ENCODE assay signal across 10 mouse cellular contexts in the genomic region with DNA sequence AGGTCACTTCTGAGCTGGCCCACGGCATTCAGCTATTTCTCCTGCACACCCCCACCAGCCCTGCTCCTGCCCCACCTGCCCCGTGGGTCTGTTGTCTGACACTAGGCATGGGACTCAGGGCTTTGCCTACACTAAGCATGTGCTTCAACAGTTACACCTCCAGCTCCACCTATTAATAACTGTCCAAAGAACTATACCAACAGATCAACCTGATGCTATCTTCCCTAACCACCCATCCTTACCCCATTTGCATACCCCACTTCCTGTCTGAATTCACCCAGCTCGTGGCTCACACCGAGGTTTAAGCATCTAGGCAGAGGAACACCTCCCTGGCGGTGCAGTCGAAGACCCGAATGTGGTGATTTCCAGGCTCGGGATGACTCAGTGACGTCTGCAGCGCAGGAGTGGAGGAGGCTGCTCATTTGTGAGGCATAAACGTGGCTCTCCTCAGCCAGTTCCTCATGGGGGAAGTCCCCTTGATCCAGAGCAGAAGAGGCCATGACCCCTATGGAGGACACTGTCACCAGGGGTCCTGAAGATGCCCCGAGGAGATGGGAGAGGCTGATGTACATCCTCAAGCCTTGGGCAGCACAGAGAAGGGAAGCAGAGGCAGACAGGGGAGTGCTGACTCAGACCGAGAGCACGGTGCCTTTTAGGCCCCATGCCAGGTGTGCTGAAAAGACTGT. TPM values are rescaled to one million over a fixed set of nuclear protein-coding genes. Genes with fewer than 3 reads are reported as not detected.
DNase-seq lines count a peak whose midpoint lies in the region; ATAC-seq and TF ChIP-seq lines count a peak whose summit lies in the region.
"Had no signal": no experiment of that assay in that cellular context is flagged by ENCODE, and none has a peak within 500 bp of the region (broad histone marks: within the 10 kb centered on the region; RNA-seq: fewer than 3 reads in every experiment).

No protein-coding gene starts in this region.

- H3K36me3 ChIP-seq in liver, embryonic 11.5 days (ENCODE audit: control insufficient read depth, insufficient read depth, low read length): 0 out of 2 replicates have a peak, but pooled peaks cover 3% of the 10 kb centered on the region
- peaks cover 37% of the 10 kb centered on the region for H3K36me3 ChIP-seq in megakaryocyte, embryonic 14.5 days (replicated peaks; ENCODE audit: low read length)
- 0 out of 2 replicates have a peak, but pooled peaks cover 2% of the 10 kb centered on the region for H3K36me3 ChIP-seq in intestine, embryonic 15.5 days

- H3K4me3 ChIP-seq in liver, embryonic 11.5 days (ENCODE audit: low read depth, low read length): no peak overlapping the region
- peak overlapping the region; percentile 74 for H3K4me3 ChIP-seq in megakaryocyte, embryonic 14.5 days (replicated peaks)
- no peak overlapping the region for H3K4me3 ChIP-seq in gastrocnemius, adult 2 months
- H3K4me3 ChIP-seq in intestine, embryonic 15.5 days (replicated peaks): no peak overlapping the region
- H3K4me3 ChIP-seq: layer of hippocampus, adult 2 months had no signal

- no peak for TF ChIP-seq CTCF in gastrocnemius, adult 2 months (IDR thresholded peaks at IDR 0.05)

- no peak overlapping the region for H3K9ac ChIP-seq in liver, embryonic 11.5 days (ENCODE audit: low read depth, low read length)
- no peak overlapping the region for H3K9ac ChIP-seq in intestine, embryonic 15.5 days

- no peaks in the 10 kb centered on the region for H3K27me3 ChIP-seq in liver, embryonic 11.5 days (replicated peaks; ENCODE audit: control insufficient read depth, insufficient read depth, low read length)
- H3K27me3 ChIP-seq in megakaryocyte, embryonic 14.5 days (replicated peaks): no peaks in the 10 kb centered on the region
- H3K27me3 ChIP-seq in intestine, embryonic 15.5 days (replicated peaks): no peaks in the 10 kb centered on the region

- 38% methylated on average over 14 of the region's 14 CpGs for WGBS in liver, embryonic 11.5 days
- WGBS in intestine, embryonic 15.5 days: 52% methylated on average over 14 of the region's 14 CpGs

- intact Hi-C loops in gastrocnemius, adult 2 months (cut with DNase I): no loop called here

- H3K27ac ChIP-seq in liver, embryonic 11.5 days (ENCODE audit: low read depth, low read length): no peak overlapping the region
- H3K27ac ChIP-seq in gastrocnemius, adult 2 months: no peak overlapping the region
- no peak overlapping the region for H3K27ac ChIP-seq in intestine, embryonic 15.5 days
- H3K27ac ChIP-seq: layer of hippocampus, adult 2 months had no signal

- no peak overlapping the region for H3K4me2 ChIP-seq in liver, embryonic 11.5 days
- no peak overlapping the region for H3K4me2 ChIP-seq in intestine, embryonic 15.5 days (replicated peaks)
- H3K4me2 ChIP-seq: midbrain, embryonic 11.5 days had no signal

- ATAC-seq in liver, embryonic 11.5 days (replicated peaks; ENCODE audit: low FRiP score): 0 out of 2 replicates have a peak, but pooled peaks have one; percentile 5
- ATAC-seq in intestine, embryonic 15.5 days: no peak

- H3K4me1 ChIP-seq in liver, embryonic 11.5 days (replicated peaks; ENCODE audit: control insufficient read depth, insufficient read depth, low read length): 0 out of 2 replicates have a peak, but pooled peaks cover 6% of the 10 kb centered on the region
- H3K4me1 ChIP-seq in megakaryocyte, embryonic 14.5 days: peaks cover 69% of the 10 kb centered on the region
- peaks cover 8% of the 10 kb centered on the region for H3K4me1 ChIP-seq in intestine, embryonic 15.5 days (replicated peaks)

- H3K9me3 ChIP-seq in liver, embryonic 11.5 days (ENCODE audit: control insufficient read depth, low read length): no peaks in the 10 kb centered on the region
- no peaks in the 10 kb centered on the region for H3K9me3 ChIP-seq in megakaryocyte, embryonic 14.5 days
- H3K9me3 ChIP-seq in intestine, embryonic 15.5 days: no peaks in the 10 kb centered on the region

- DNase-seq in liver, embryonic 11.5 days (ENCODE audit: low spot score): no peak
- DNase-seq in liver: no peak
- DNase-seq in NIH3T3 (ENCODE audit: low read depth): peak; percentile 81
- peak; percentile 76 for DNase-seq in thymus, postnatal 14 days
- DNase-seq in urinary bladder, adult 18-20 months (ENCODE audit: low spot score in 2 of 2): no peak
- DNase-seq in gastrocnemius, adult 2 months: no peak

RNA-seq across cellular contexts. Expression of a gene that starts 13.0 kb away (rescaled TPM):
- 30.2 and 30.9 TPM in 2 replicates for polyA plus RNA-seq in liver, embryonic 11.5 days (2014; fragmentation: Nextera tagmentation; extraction: Ambion mirVana)
- 10.5 and 20.5 TPM in 2 replicates for polyA plus RNA-seq in megakaryocyte, embryonic 14.5 days (2012; ENCODE audit: insufficient read depth, low replicate concordance)
- 10 to 100 TPM; 43.1 to 51.5 TPM for total RNA-seq in gastrocnemius, adult 2 months (2021)
- polyA plus RNA-seq in intestine, embryonic 15.5 days (2015; fragmentation: Nextera tagmentation; extraction: Ambion mirVana): 24.7 and 25.4 TPM in 2 replicates

RNA-seq across cellular contexts. Expression of a gene that starts 28.4 kb away (rescaled TPM):
- 39.0 and 41.4 TPM in 2 replicates for polyA plus RNA-seq in liver, embryonic 11.5 days (2014; fragmentation: Nextera tagmentation; extraction: Ambion mirVana)
- polyA plus RNA-seq in megakaryocyte, embryonic 14.5 days (2012; ENCODE audit: insufficient read depth, low replicate concordance): 9.6 and 15.5 TPM in 2 replicates
- total RNA-seq in gastrocnemius, adult 2 months (2021): 10 to 100 TPM; 46.0 to 55.0 TPM
- polyA plus RNA-seq in intestine, embryonic 15.5 days (2015; fragmentation: Nextera tagmentation; extraction: Ambion mirVana): 30.0 and 34.6 TPM in 2 replicates

RNA-seq across cellular contexts. Expression of a gene that starts 37.3 kb away (rescaled TPM):
- polyA plus RNA-seq in liver, embryonic 11.5 days (2014; fragmentation: Nextera tagmentation; extraction: Ambion mirVana): 23.6 and 27.4 TPM in 2 replicates
- polyA plus RNA-seq in megakaryocyte, embryonic 14.5 days (2012; ENCODE audit: insufficient read depth, low replicate concordance): 44.0 and 58.2 TPM in 2 replicates
- 10 to 100 TPM; 18.8 to 20.7 TPM for total RNA-seq in gastrocnemius, adult 2 months (2021)
- 18.3 and 18.6 TPM in 2 replicates for polyA plus RNA-seq in intestine, embryonic 15.5 days (2015; fragmentation: Nextera tagmentation; extraction: Ambion mirVana)

RNA-seq across cellular contexts. Expression of a gene that starts 37.4 kb away (rescaled TPM):
- 121 and 125 TPM in 2 replicates for polyA plus RNA-seq in liver, embryonic 11.5 days (2014; fragmentation: Nextera tagmentation; extraction: Ambion mirVana)
- polyA plus RNA-seq in megakaryocyte, embryonic 14.5 days (2012; ENCODE audit: insufficient read depth, low replicate concordance): 13.8 and 37.9 TPM in 2 replicates
- total RNA-seq in gastrocnemius, adult 2 months (2021): 10 to 100 TPM; 66.8 to 88.5 TPM
- polyA plus RNA-seq in intestine, embryonic 15.5 days (2015; fragmentation: Nextera tagmentation; extraction: Ambion mirVana): 89.5 and 98.3 TPM in 2 replicates

Comparison
In these comparisons a context has a peak if more than half of its experiments do, and no peak if none do; other contexts are left out.
1. DNase-seq: peak in NIH3T3 (single experiment) and thymus, postnatal 14 days (single experiment); none in liver, embryonic 11.5 days (single experiment), liver (single experiment), urinary bladder, adult 18-20 months (0 of 2) and gastrocnemius, adult 2 months (single experiment).